Mouse (Mus musculus): ENCODE data around the gene Srl.

DNA sequence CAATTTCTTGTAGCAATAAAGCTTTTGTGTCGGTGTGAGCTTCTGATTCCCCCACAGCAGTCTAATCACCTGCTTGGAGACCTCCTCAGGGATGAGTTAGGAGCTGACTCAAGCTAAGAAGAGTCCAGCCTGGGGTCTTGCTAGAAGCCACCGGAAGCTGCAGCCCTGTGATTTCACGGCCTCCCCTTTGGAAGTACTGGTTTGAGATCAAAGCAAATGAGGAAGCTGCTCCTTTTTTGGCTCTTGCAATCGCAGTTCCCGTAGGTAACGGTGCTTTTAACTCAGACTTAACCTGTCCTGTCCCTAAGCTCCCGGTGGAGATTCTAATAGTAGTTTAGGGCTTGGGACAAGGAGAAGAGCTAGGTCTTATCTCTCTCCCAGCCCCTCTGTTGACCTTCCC lies 37.0 kb upstream of the Srl start:
- TF ChIP-seq CTCF (IDR thresholded peaks at IDR 0.05; ENCODE audit: low read depth) (no peak), EP300 (IDR thresholded peaks at IDR 0.05; ENCODE audit: low read depth) (no peak)

All from heart, postnatal 0 days (tissue).